ENCODE assay signal across 10 mouse cellular contexts in the genomic region with DNA sequence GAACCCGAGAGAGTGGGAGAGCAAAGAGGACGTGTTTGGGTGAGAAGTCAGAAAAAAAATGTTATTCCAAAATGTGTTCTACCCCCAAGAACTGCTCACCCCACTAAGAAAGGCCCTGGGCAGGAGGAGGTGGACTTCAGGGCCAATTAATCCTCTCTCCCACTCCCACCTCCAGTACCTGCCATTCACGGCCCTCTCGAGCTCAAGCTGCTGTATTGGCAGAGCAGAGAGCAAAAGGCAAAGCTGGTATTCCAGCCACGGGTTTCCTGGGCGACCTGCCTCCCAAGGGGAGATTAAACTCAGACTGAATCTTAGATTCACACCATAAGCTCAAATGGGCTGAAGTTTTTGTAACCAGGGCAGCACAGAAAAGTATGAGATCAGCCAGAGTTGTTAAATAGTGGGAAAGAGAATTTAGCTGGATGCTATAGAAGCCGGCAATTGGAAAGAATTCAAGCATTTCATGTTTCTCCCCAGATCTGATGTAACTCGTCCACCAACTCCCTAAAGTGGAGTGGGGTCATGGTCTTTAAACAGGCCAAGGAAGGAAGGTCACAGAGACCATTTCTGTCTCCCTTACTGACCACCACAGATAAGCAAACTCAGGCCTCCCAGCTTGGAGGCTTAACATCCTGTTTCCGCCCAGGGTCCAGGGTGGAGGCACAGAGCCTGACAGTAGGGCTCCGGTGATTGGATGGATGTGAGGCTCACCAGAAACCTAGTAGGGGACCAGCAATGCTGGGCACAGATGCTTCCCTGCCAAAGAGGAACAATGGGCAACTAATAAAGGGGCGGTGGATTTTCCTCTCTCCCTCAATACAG.
DNase-seq lines count a peak whose midpoint lies in the region; ATAC-seq and TF ChIP-seq lines count a peak whose summit lies in the region.
"Had no signal": no experiment of that assay in that cellular context is flagged by ENCODE, and none has a peak within 500 bp of the region (broad histone marks: within the 10 kb centered on the region; RNA-seq: fewer than 3 reads in every experiment).

No protein-coding gene starts in this region.

- no peak for TF ChIP-seq CTCF in kidney, adult 2 months (conservative IDR thresholded peaks at IDR 0.05; ENCODE audit: insufficient read depth, insufficient read length, low read depth, low read length)
- no peak for TF ChIP-seq CTCF in lung, postnatal 0 days (IDR thresholded peaks at IDR 0.05)

- no peaks in the 10 kb centered on the region for H3K27me3 ChIP-seq in embryonic facial prominence, embryonic 15.5 days
- H3K27me3 ChIP-seq in kidney, adult 2 months (replicated peaks; ENCODE audit: control insufficient read depth, insufficient read depth, low read length) = no peaks in the 10 kb centered on the region
- H3K27me3 ChIP-seq in lung, postnatal 0 days (replicated peaks; ENCODE audit: insufficient read depth, low read length) = no peaks in the 10 kb centered on the region
- H3K27me3 ChIP-seq: limb, embryonic 12.5 days had no signal

- H3K9ac ChIP-seq in embryonic facial prominence, embryonic 15.5 days = no peak overlapping the region
- H3K9ac ChIP-seq in lung, postnatal 0 days (replicated peaks; ENCODE audit: low read depth) = no peak overlapping the region
- H3K9ac ChIP-seq: limb, embryonic 12.5 days had no signal

- TF ChIP-seq POLR2A in kidney, adult 2 months (IDR thresholded peaks at IDR 0.05; ENCODE audit: low read depth, low read length) = no peak

- H3K4me1 ChIP-seq in embryonic facial prominence, embryonic 15.5 days = 0 out of 2 replicates have a peak, but pooled peaks cover 3% of the 10 kb centered on the region
- H3K4me1 ChIP-seq in kidney, adult 2 months (ENCODE audit: control insufficient read depth, insufficient read depth, low read length) = no peaks in the 10 kb centered on the region
- H3K4me1 ChIP-seq in lung, postnatal 0 days (ENCODE audit: insufficient read depth, low read depth, low read length) = no peaks in the 10 kb centered on the region

- H3K27ac ChIP-seq in embryonic facial prominence, embryonic 15.5 days (replicated peaks) = no peak overlapping the region
- no peak overlapping the region for H3K27ac ChIP-seq in kidney, adult 2 months (ENCODE audit: insufficient read depth, low read depth, low read length)
- H3K27ac ChIP-seq in lung, postnatal 0 days (ENCODE audit: low read length) = peak overlapping the region; percentile 55
- H3K27ac ChIP-seq: limb, embryonic 12.5 days had no signal

- H3K9me3 ChIP-seq in embryonic facial prominence, embryonic 15.5 days (replicated peaks) = no peaks in the 10 kb centered on the region
- H3K9me3 ChIP-seq in lung, postnatal 0 days (ENCODE audit: low read length) = no peaks in the 10 kb centered on the region
- H3K9me3 ChIP-seq: limb, embryonic 12.5 days had no signal

- H3K36me3 ChIP-seq in embryonic facial prominence, embryonic 15.5 days = no peaks in the 10 kb centered on the region
- no peaks in the 10 kb centered on the region for H3K36me3 ChIP-seq in kidney, adult 2 months (ENCODE audit: control insufficient read depth, insufficient read depth, low read length)
- H3K36me3 ChIP-seq in lung, postnatal 0 days (ENCODE audit: insufficient read depth, low read length) = no peaks in the 10 kb centered on the region
- H3K36me3 ChIP-seq: limb, embryonic 12.5 days had no signal

- no peak overlapping the region for H3K4me2 ChIP-seq in embryonic facial prominence, embryonic 15.5 days (replicated peaks)
- no peak overlapping the region for H3K4me2 ChIP-seq in lung, postnatal 0 days (replicated peaks; ENCODE audit: low read depth, low read length)
- H3K4me2 ChIP-seq: limb, embryonic 12.5 days had no signal

- peak; percentile 63; the same call in 1 of the 2 replicates for ATAC-seq in embryonic facial prominence, embryonic 15.5 days (ENCODE audit: insufficient number of reproducible peaks, low FRiP score, low TSS enrichment, low read depth)
- ATAC-seq in lung, postnatal 0 days = peak; percentile 94

- H3K4me3 ChIP-seq in embryonic facial prominence, embryonic 15.5 days (replicated peaks) = no peak overlapping the region
- no peak overlapping the region for H3K4me3 ChIP-seq in kidney, adult 2 months (ENCODE audit: insufficient read depth, low read depth, low read length)
- no peak overlapping the region for H3K4me3 ChIP-seq in lung, postnatal 0 days (ENCODE audit: low read depth, low read length)
- H3K4me3 ChIP-seq: limb, embryonic 12.5 days had no signal

- peak; percentile 59 for DNase-seq in adrenal gland, adult 2 months
- DNase-seq in kidney, adult 2 months = peak; percentile 66
- peak; percentile 67 for DNase-seq in lung, postnatal 0 days (ENCODE audit: low spot score)
- DNase-seq in frontal cortex, postnatal 10 days (ENCODE audit: low spot score in 2 of 2) = no peak
- no peak for DNase-seq in layer of hippocampus, adult 11-12 months (ENCODE audit: low spot score)
- DNase-seq in layer of hippocampus, postnatal 14 days (ENCODE audit: low spot score in 2 of 2) = no peak
- no peak for DNase-seq in spleen, adult 18-20 months
- DNase-seq: thymus, adult 18-20 months had no signal

- TF ChIP-seq EP300 in lung, postnatal 0 days (IDR thresholded peaks at IDR 0.05) = peak; percentile 76; the same call in 1 of the 2 replicates

- WGBS in embryonic facial prominence, embryonic 15.5 days = 65% methylated on average over 11 of the region's 11 CpGs
- 40% methylated on average over 11 of the region's 11 CpGs for WGBS in kidney, adult 2 months
- 46% methylated on average over 11 of the region's 11 CpGs for WGBS in lung, postnatal 0 days

Comparison
In these comparisons a context has a peak if more than half of its experiments do, and no peak if none do; other contexts are left out.
1. DNase-seq: peak in adrenal gland, adult 2 months (single experiment), kidney, adult 2 months (single experiment) and lung, postnatal 0 days (single experiment); none in frontal cortex, postnatal 10 days (0 of 2), layer of hippocampus, adult 11-12 months (single experiment), layer of hippocampus, postnatal 14 days (0 of 2) and spleen, adult 18-20 months (0 of 2).